Mouse (Mus musculus) layer of hippocampus, adult 9-10 months (tissue): ENCODE results near the gene Meis1.

Experiments
- DNase-seq: peaks from one replicate; pipeline ENCODE4 v3.0.0; 2022; ENCODE audit warnings: low spot score

Gene Meis1

DNA sequence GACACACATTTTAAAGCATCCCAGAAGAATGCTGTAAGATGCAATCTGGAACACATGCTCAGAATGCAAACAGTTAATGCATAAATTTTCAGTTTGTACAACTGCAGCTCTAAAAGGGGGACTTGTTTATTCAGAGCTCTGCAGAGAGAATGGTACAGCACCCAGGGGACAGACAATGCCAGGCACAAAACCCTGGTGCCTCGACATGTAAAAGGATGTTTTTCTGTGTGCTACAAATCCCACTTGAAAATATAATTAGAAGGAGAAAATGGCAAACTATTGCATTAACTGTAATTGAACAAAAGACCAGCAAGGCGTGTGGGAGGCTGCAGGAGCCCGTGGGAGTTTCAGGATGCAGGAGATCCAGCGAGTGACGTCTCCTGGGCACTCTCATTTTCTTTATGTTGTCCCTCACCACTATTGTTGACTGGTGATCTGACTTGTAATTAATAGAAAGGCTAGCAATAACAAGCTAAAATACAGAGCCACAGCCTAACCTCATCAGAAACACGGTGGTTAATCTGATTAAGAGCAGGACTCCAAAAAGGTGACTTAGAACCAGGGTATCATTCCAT is 29.0 kb downstream of the Meis1 start:
- DNase-seq: no peak

DNA sequence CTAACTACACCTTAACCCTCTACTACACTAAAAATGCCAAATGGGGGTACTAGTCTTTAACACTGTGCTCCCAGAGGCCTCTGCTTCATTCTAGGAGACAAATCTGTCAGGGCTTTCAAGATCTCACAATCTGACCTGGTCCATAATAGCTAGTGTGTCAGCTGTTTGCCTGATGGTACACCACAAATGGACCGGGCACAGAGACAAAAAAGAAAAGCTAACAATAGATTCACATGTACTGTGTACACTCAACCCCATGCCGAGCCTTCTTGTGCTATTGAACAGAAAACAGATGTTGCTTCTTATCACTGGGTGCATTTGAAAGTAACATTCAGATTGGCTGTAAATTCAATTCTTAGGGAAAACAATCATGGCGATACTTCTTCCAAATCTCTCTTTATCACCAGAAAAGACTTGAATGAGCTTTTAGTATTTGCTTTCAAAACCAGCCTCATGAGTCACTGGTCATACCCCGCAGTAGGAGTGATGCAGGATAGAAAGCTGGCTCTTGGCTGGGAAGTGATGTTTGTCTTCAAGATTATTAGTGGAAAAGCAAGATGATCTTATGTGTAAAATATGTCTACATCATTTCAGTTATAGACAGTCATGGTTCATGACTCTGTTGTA is 30.0 kb downstream of the Meis1 start:
- no peak for DNase-seq

DNA sequence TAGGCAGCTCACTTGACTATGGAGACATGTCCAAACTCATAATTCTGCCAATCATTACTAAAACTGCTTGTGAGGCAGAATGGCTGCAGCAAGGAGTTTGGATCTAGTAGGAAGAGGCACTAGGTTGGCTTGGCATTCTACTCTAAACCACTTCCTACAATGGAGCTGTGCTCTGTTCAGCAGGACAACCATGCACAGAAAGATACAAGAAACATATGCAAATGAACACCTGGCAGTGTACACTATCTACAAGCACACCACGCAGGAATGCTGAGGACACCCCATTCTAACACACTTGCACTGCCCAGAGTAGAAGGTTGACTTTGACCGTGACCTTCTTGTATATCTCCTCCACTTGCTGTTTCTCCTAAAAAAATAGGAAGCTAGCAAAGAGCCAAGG is 35.0 kb downstream of the Meis1 start:
- no peak for DNase-seq

DNA sequence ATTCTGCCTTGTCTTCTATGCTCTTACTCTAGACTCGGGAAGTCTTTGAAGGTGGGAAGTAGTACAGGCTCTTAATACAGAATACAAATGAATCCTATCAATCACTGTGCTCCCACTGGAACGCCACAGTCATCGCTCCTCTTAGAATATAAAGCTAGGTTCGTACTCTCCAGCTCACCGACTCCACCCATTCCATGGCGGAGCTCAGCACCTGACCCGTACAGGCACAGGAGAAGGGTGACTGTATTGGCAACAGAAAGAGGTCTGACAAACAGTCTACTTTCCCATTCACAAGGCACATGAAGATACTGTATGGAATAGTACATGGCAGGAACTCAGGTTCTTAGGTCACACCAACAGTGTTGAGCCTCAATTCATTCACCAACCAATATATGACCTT is 35.5 kb downstream of the Meis1 start:
- no peak for DNase-seq

DNA sequence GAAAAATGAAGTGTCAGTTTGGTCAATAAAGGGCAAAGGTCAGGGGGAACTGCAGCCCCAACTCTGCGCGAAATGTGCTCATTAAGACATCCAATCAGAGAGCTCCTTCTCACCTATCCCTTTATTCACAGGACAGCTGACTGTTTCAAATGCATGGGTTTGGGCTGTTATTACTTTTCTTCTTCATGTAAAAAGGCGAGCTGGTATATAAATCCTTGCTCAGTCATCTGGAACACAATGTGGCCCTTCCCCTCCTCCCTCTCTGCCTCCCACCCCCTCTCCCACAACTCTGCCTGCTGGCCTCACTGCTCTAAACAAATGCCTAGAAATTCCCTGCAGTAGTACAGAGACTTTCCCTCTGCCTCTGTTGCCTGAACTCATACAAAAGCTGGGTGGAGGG is 36.5 kb downstream of the Meis1 start:
- no peak for DNase-seq

DNA sequence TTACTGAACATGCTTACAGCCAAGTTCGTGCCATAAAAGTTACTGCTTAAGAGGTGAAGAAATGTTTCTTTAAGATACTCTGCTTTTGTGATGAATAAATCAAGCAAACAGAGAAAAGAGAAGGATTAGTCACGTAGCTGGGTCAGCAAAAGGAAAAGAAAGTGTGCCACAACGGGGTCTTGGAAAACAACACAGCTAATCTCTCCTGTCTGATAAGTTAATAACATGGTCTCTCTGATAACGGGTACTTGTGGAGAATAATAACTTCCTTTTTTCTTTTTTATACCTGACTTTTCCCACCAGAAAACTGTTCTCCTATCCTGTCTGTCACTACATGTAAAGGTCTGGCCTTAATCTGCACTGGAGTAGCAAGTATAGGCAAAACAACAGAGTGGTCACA is 37.4 kb downstream of the Meis1 start:
- DNase-seq: no peak

DNA sequence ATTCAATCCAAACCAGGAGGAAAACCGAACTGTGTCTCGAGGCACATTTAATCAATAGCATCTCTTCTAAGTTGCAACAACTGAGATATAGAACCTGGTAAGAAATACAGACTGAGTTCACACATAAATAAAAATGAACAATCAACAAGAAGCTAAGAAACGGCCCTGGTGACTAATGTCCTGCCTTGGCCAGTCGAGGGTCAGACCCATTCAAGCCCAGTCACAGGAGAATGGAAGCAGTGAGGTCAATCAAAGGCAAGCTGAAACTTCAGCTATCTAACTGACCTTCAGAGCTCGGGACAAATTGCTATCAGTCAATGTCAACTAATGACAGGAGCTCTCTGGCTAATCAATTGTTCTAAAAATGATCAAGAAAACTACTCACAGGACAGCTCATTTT is 38.2 kb downstream of the Meis1 start:
- DNase-seq: no peak

DNA sequence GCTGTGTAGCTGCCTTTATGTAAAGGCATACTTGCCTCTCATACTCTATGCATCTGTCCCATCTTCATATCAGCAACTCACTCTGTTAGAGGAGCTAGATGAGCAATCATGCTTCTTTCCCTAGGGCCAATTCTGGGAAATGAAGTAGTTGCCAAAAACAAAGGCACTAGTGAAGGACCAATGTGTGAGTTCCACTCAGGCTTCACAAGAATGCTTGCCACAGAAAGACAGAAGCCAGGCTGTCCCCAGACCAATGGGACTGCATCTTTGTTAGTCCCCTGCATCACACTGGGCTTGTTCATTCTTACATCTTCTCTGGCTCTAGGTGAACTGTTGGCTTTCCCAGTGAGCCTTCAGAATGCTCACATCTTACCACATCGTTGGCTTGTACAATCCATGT is 43.7 kb downstream of the Meis1 start:
- DNase-seq: no peak

DNA sequence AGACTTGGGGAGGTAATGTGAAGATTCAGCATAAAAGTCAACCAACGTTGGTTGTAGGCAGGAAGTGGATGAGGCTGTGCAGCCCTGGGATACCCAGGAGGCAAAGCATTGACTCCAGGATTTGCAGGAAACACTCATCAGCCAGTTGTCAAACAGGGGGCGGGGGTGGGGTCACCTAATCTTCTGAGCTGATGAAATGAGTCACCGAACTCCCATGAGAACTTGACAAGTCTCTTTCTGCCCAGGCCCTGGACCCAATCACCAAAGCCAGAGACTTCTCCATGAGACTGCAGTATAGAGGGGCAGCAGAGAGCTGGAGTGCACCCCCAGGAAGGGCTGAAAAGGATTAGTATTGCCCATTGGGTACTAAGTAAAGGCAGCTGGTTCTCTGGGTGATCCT is 45.0 kb downstream of the Meis1 start:
- no peak for DNase-seq

DNA sequence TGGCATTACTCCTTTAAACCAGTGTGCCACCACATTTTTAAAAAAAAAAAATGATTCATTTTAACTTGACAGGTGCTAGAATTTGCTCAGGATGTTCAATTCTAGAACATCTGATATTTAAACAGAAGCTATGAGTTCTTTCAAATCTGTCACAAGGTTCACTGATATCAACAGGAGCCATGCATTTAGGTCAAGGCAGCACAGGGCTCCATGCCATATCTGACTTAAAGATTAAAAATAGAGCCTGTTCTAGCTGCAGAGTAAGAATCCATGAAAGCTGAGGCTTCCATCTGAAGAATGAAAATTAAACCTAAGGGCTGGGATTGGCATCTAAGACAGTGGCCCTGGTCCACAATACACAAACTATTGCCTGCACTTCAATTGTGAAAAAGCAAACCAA is 45.8 kb downstream of the Meis1 start:
- no peak for DNase-seq

DNA sequence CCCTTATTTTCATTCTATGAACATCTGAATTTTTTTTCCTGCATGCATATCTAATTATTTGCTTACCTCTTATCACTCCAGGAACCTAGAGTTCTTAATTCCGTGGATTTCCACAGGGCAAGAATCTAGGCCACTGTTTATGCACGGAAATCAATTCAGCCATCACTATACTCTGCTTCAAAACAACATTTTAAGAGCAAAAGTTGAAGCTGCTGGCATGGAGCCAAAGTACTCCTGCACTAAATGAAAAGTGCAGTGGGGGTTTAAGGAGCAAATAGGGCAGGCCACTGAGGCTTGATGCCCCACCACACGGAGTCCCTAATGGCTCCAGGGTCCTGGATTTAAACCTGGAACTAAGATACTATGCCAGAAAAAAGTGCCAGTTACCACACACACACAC is 47.2 kb downstream of the Meis1 start:
- no peak for DNase-seq

DNA sequence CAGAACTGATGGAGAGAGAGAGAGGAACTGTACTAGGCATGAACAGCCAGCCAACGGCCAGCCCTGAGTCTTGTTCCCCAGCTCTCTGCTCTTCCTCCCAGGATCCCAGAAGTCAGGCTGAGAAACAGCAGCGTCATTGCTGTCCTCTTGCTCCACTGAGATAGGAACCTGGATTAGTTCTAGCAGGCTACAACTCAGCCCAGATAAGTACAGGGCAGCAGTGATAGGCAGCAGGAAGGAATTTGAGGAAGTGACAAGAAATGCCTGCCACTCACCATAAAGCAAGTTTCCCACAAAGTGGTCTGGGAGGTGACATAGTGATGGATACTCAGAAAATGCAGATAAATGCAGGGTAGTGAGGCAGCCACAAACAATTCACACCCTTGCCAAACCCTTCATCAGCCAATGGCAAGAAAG is 48.9 kb downstream of the Meis1 start:
- no peak for DNase-seq

DNA sequence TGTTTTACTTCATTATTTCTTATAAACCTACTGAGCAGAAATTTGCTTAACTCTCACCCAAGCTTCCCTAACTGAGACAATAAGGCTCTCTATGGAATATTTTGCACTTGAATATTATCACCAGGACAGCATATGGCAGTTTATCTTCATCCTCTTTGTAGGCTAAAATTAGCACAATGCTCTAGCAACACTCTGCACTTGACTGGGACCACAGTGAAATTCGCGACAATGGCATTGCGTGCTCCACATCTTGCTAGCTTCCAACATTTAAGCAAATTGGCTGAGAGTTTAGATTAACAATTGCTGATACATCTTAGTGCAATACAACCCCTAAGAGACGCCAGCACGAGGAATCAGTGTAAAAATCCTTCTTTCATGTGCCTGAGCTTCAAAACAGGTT is 54.4 kb downstream of the Meis1 start:
- no peak for DNase-seq

DNA sequence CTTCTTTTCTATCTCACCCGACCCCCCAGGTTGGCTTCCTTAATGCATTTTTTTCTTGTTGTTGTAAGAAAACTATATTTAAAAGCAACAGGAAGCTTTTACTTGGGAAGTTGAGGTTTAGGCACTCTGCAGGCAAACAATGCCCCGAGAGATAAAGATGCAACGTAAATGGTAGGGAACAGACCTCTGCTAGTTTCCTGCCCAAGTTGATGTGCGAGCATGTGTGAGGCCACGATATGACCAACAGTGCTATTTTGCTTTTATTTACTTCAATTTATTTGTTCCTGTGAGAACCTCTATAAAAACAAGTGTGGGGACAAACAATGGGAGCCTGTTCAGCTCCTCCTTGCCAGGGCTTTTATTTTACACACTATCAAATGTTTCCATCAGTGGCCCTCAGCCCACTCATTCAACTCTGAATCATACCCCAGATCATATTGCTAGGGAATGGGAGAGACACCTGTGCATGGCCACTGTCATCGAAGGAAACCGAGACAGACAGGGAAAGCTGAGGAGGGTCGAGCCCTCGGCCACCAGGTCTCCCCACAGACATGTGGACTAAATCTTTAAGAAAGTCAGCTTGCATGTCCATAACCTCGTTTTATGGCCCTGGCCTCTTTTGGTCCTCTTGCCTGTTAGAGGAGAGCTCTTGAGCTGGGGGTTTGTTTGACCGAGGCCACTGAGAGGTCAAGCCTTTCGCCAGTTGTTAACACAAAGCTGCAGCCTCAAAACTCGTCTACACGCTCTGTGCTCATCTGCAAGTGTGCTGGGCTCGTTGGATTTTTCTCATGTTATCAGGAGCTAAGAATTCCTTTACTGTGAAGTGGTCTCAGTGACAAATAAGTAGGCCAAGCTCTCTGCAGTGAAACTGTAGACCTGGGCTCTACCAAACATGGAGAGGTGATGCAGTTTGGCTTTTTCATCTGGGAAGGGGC is 55.3 kb downstream of the Meis1 start:
- DNase-seq: no peak

DNA sequence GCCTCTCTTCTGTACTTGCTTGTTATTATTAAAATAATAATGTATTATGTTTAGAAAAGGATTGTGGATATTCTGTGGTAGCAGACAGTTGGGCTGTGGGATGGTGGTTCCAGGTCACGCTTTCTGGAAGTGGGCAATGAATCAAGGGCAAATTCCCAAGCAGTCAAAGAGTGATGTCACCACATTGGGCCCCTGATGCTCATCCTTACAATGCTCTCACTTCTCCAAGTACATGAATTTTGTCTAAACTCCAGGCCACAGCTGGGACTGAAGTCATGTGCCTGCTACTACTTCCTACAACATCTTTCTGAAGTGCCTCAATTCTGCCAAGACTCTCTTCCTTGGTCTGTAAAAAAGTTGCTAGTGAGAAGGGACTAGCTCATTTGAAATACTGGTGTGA is 59.3 kb downstream of the Meis1 start:
- DNase-seq: no peak

DNA sequence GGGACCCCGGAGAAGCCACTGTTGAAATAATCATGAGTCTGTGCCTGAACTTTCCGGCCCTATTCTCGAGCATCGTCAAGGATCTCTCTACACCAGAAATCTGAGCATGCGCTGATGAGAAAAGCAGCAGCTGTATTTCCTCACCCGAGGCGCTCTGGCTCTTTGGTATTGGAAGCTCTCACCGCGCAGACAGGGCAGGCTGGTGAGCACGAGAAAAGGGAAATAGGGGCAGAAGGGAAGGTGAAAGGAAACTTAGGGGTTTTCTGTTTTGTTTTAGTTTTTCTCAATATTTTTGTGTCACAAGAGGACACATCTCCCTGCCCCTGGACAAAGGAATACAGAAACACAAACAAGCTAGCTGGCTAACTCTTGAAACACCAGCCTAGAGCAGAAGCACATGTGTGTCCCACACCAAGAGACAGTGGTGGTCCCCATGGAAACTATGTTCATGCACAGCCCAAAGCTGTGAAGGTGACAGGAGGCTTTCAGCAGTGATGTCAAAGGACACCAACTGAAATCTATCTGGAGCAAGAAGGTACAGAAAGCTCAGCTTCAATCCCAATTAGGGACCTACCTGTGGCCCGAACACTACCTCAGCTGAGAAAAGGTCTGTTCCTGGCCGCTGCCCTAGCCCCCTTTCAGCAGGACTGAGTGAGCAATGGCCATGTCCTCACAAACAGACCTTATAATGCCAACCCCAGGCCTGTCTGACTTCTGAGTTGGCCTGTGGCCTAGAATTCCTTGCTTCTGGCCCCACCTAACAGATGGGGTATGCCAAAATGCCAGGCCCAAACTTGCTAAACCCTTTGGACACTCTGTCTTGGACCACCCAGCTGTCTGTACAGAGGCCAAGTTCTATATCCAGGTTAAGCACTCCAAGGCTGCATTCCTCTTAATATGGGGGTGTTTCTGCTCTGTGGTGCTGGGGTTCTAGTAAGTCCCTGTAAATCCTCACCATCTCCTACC is 60.7 kb downstream of the Meis1 start:
- DNase-seq: no peak

DNA sequence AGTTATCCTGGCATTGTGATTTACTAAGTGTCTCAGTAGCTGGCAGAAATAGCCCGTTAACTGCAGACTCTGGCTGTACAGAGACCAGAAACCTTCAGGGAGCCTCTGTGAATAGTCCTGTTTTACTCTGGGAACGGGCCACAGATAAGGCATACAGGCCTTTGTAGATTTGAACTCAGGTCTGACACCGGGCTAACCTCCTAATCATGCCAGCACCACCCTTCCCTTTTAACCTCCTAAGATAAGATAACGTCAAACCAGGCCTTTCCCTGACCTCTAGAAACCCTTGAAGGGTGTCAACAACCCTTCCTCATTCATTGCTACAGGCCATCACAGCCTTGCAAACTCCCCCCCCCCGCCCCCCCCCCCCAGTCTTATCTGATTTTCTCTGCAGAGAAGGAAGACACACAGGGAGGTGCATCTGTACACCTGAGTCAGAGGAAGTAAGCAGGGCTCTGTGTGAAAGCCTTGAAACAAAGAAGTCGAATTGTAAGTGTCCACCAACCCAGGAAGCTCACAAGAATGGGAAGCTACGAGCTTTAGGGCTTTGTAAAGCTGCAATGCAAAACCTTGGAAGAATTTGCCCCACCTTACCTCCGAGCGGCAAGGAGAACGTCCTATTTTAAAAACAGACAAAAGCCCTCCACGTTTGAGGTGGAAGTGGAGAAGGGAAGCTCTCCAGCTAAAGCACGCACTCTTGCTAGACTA is 61.5 kb downstream of the Meis1 start:
- DNase-seq: no peak

DNA sequence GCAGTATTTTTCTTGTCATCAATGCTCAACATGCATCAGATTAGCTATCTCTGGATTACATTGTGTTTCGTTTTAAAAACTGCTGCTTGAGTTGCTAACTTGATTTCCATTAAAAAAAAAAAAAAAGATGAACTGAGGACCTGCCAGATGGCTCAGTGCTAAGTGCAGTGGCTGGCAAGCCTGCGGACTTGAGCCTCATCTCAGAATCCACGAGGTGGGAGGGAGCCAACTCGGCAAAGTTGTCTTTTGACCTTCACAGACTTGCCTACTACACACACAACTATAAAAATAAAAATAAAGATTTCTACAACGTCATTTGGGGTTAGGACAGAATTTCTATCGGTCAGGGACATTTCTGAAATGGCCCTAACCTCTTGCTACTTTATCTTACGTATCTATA is 62.8 kb downstream of the Meis1 start:
- DNase-seq: no peak

DNA sequence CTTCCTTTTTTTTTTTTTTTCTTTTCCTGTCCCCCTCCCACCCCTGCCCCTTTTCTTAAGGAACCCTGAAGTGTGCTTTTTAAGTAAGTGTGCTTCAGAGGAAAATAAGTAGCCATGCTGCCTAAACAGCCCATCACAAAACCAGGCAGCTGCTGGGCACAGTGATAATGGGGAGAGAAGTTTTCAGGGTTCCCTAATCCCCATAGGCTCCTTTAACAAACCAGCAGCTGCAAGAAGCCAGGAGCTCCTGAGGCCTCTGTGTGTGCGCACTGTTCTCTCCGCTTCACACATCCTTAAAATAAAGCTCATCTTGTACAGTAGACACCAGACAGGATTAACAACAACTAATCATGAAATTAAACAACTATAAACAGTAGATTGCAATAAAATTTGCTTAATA is 63.9 kb downstream of the Meis1 start:
- no peak for DNase-seq

DNA sequence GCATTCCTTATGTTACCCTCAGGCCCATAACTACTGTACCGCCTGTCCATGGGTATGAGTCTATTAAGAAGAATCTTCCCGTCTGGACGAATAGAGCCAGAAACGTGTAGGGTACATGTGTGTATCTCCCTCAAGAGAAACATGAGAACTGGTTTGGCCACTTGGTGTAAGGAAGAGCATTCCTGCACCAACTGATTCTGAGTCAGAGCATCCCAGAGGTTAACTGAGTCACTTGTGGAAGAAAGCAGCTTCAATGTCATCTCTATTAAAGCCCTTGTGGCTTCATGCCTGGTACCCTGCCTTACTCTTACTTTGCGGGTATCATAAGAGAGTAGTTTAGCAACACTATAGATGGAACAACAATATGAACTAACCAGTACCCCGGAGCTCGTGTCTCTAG is 64.9 kb downstream of the Meis1 start:
- no peak for DNase-seq

DNA sequence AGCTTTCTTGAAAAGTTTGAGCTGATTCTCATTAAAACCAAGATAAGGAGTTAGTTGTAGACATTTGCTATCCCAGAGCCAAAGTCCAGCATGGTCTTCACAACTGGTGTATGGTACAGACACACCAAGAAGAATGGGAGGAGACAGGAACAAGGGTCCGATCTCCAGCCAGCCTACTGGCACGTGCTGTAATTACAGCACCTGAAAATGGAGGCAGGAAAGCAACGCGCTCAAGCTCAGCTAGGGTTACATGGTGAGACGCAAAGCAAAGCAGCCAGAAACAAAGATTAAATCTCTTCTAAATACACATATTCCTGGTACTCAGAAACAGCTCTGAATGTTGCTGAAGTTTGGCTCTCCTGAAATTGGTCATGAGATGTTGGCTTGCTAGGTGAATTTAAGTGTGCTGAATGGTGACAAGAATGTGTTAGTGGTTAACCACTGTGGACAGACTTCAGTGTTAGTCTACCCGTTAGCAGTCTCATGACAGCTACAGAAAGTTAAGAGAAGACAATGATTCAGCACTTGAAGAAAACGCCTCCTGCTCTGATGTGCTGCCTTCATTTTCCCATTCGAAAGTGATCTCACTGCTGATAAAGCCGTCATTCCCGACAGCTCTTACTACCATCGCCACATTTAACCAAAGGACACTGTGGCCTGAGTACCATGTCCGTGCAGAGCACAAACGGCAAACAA is 70.0 kb downstream of the Meis1 start:
- no peak for DNase-seq
